Mouse (Mus musculus) CH12.LX (cell line): ENCODE results near the gene Gns. TPM values are rescaled to one million over a fixed set of nuclear protein-coding genes. Genes with fewer than 3 reads are reported as not detected.
A peak's percentile ranks its signal among the peaks of the same experiment; 100 is the strongest.

Experiments used
- DNase-seq: peaks from one replicate; pipeline ENCODE4 v3.0.0-alpha.2; 2013; ENCODE audit errors: extremely low read depth
- H3K27ac ChIP-seq: 2 replicates; pipeline ENCODE4 v1.5.1; 2012; ENCODE audit warnings: low read depth, mild to moderate bottlenecking, control low read depth, moderate library complexity; ENCODE audit not compliant: insufficient read depth
- H3K27me3 ChIP-seq: replicated peaks from 2 replicates; pipeline ENCODE3; 2012; ENCODE audit warnings: inconsistent platforms
- H3K36me3 ChIP-seq, 2 experiments: replicated peaks in 1 of 2; 2 replicates each; pipeline versions ENCODE3 to v1.6.1; 2012; ENCODE audit warnings: inconsistent platforms in 1 of 2, low read length in 1 of 2, mild to moderate bottlenecking in 1 of 2, mixed read lengths in 1 of 2, moderate library complexity in 1 of 2; ENCODE audit not compliant: control insufficient read depth in 1 of 2, insufficient read depth in 1 of 2
- H3K4me1 ChIP-seq, 2 experiments: 2 replicates each; pipeline ENCODE4 v1.6.1; 2012; ENCODE audit warnings: inconsistent platforms in 1 of 2, moderate library complexity in 1 of 2; ENCODE audit not compliant: insufficient read depth in 2 of 2, control insufficient read depth in 1 of 2
- H3K4me2 ChIP-seq: 2 replicates; pipeline ENCODE4 v1.6.1; 2012; ENCODE audit warnings: low read depth, mild to moderate bottlenecking, control low read depth; ENCODE audit not compliant: poor library complexity, insufficient read depth, severe bottlenecking
- H3K4me3 ChIP-seq, 3 experiments: fragments of 150-350 bp in 1 of 3; sonication (generic) in 1 of 3; replicated peaks in 1 of 3; 2 replicates each; pipeline versions ENCODE3 to v1.5.1; 2011 to 2012; ENCODE audit warnings: low read depth in 2 of 3, low read length in 2 of 3, mild to moderate bottlenecking in 2 of 3, moderate library complexity in 2 of 3, control low read depth in 1 of 3, improper control_type of control experiment in 1 of 3, inconsistent platforms in 1 of 3, mixed read lengths in 1 of 3; ENCODE audit not compliant: poor library complexity in 1 of 3
- H3K79me2 ChIP-seq: replicated peaks from 2 replicates; pipeline ENCODE4 v1.6.1; 2012; ENCODE audit warnings: mild to moderate bottlenecking, moderate library complexity; ENCODE audit not compliant: control insufficient read depth, poor library complexity, insufficient read depth, severe bottlenecking; ENCODE audit errors: extremely low read depth
- H3K9ac ChIP-seq: 2 replicates; pipeline ENCODE4 v1.6.1; 2012; ENCODE audit warnings: low read depth, mild to moderate bottlenecking, control low read depth, moderate library complexity; ENCODE audit not compliant: insufficient read depth
- H3K9me3 ChIP-seq: replicated peaks from 2 replicates; pipeline ENCODE3; 2012; ENCODE audit warnings: low read length, inconsistent platforms, mixed read lengths
- BHLHE40 ChIP-seq: IDR thresholded peaks from 2 replicates; pipeline ENCODE4 v1.6.1; 2011; ENCODE audit warnings: mild to moderate bottlenecking, low read depth, low read length, improper control_type of control experiment
- E2F4 ChIP-seq: IDR thresholded peaks from 2 replicates; pipeline ENCODE4 v1.6.1; 2011; ENCODE audit warnings: low read depth, low read length, improper control_type of control experiment; ENCODE audit not compliant: insufficient replicate concordance
- EP300 ChIP-seq: IDR thresholded peaks from 2 replicates; pipeline ENCODE4 v1.6.1; 2011; ENCODE audit warnings: low read length, improper control_type of control experiment
- IRF4 ChIP-seq: IDR thresholded peaks from 2 replicates; pipeline ENCODE4 v1.6.1; 2014; ENCODE audit warnings: low read depth, mild to moderate bottlenecking, inconsistent platforms, low read length, improper control_type of control experiment
- JUND ChIP-seq: conservative IDR thresholded peaks from 2 replicates; pipeline ENCODE4 v1.6.1; 2011; ENCODE audit warnings: low read depth, low read length, improper control_type of control experiment
- MAX ChIP-seq: IDR thresholded peaks from 2 replicates; pipeline ENCODE4 v1.6.1; 2011; ENCODE audit warnings: low read length, improper control_type of control experiment
- MAZ ChIP-seq: IDR thresholded peaks from 2 replicates; pipeline ENCODE4 v1.6.1; 2012; ENCODE audit warnings: low read depth, mild to moderate bottlenecking, inconsistent platforms, low read length, improper control_type of control experiment, moderate library complexity
- MXI1 ChIP-seq: IDR thresholded peaks from 2 replicates; pipeline ENCODE4 v1.6.1; 2011; ENCODE audit warnings: mild to moderate bottlenecking, low read depth, low read length, improper control_type of control experiment
- MYC ChIP-seq: IDR thresholded peaks from 2 replicates; pipeline ENCODE4 v1.6.1; 2011; ENCODE audit warnings: low read depth, mild to moderate bottlenecking, improper control_type of control experiment, low read length
- NRF1 ChIP-seq: IDR thresholded peaks from 2 replicates; pipeline ENCODE4 v1.6.1; 2014; ENCODE audit warnings: low read depth, mild to moderate bottlenecking, inconsistent platforms, low read length, improper control_type of control experiment, moderate library complexity
- TBP ChIP-seq: conservative IDR thresholded peaks from 2 replicates; pipeline ENCODE4 v1.6.1; 2011; ENCODE audit warnings: low read depth, low read length, improper control_type of control experiment
- USF2 ChIP-seq: conservative IDR thresholded peaks from 2 replicates; pipeline ENCODE4 v1.6.1; 2011; ENCODE audit warnings: low read depth, low read length, improper control_type of control experiment
- ZKSCAN1 ChIP-seq: IDR thresholded peaks from 2 replicates; pipeline ENCODE4 v1.6.1; 2012; ENCODE audit warnings: low read depth, inconsistent platforms, low read length, improper control_type of control experiment, borderline replicate concordance
- ZMIZ1 ChIP-seq: IDR thresholded peaks from 2 replicates; pipeline ENCODE4 v1.6.1; 2012; ENCODE audit warnings: low read depth, mild to moderate bottlenecking, inconsistent platforms, low read length, improper control_type of control experiment
- ZNF384 ChIP-seq: IDR thresholded peaks from 2 replicates; pipeline ENCODE4 v1.6.1; 2012; ENCODE audit warnings: low read depth, low read length, improper control_type of control experiment, inconsistent platforms
- dilution Hi-C: fragments of 300-500 bp; cut with MboI; formaldehyde crosslinking; loops from 2 replicates; pipeline ENCODE4 v1.14.3; 2020; ENCODE audit warnings: low sequenced_read_pairs; ENCODE audit not compliant: extremely low pct_unique_long_range_greater_than_20kb, extremely low pct_ligation_motif_present
- in situ Hi-C: fragments of 300-500 bp; cut with MboI; formaldehyde crosslinking; loops from 3 replicates; pipeline ENCODE4 v1.14.3; 2019; ENCODE audit warnings: low sequenced_read_pairs, low pct_ligation_motif_present, low pct_unique_long_range_greater_than_20kb, mixed read lengths
- polyA plus RNA-seq: library from polyadenylated mRNA; unstranded; fragments of >175 nt; gene quantifications from 2 replicates; pipeline ENCODE4 v1.2.1, GENCODE M21; 2012; ENCODE audit warnings: low read depth; ENCODE audit not compliant: insufficient read length
- total RNA-seq, 2 experiments: library from RNA; depleted of rRNA; stranded (reverse); fragments of 300-350 nt in 1 of 2; fragments of >200 nt in 1 of 2; gene quantifications; 2 replicates each; pipeline ENCODE4 v1.2.3; 2012 to 2014

Gene Gns
- total and polyA plus RNA-seq, 3 experiments: 28.7 to 104 (median 58.2) TPM

DNA sequence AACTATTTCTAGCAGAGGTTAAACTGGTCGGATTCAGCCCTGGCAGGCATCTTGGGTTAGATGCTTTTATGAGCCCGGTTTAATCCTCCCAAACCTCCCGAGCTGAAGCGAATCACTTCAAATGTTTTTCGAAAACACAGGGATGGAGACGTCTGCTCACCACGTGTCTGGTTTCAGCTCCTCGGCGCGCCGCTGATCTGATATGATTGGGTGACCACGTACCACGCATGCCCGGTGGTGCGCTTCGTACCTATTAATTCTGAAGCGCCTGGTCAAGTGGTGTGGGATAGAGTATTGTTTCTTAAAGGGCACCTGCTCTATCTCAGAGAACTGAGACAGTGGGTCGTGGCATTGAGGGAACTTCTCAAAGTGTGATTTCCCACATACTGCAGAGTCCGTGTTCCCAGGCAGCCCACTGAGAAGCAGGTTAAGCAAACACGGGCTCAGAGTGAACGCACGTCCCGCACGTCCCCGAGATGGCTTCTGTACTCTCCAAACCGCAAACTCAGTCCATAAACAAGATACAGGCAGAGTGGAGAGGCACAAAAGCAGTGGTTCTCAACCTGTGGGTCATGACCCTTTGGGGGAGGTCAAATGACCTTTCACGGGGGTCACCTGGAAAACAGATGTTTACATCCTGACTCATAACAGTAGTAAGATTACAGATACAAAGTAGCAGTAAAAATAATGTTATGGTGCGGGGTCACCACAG is 70.8 kb downstream of the Gns start:
- peaks cover 0 to 5% of the 10 kb centered on the region in 2 experiments for H3K36me3 ChIP-seq
- peak; percentile 93 for TF ChIP-seq MAX
- TF ChIP-seq MYC: 0 out of 2 replicates have a peak, but pooled peaks have one; percentile 22
- TF ChIP-seq MXI1: peak; percentile 57; the same call in 1 of the 2 replicates
- 0 out of 2 replicates have a peak, but pooled peaks have one; percentile 12 for TF ChIP-seq BHLHE40
- TF ChIP-seq ZMIZ1: no peak
- TF ChIP-seq NRF1: peak; percentile 77
- no peak for TF ChIP-seq ZNF384
- TF ChIP-seq JUND: peak; percentile 68
- TF ChIP-seq IRF4: 0 out of 2 replicates have a peak, but pooled peaks have one; percentile 48
- TF ChIP-seq E2F4: no peak
- 0 out of 2 replicates have a peak, but pooled peaks have one; percentile 26 for TF ChIP-seq EP300
- TF ChIP-seq, all 38 proteins: peak for 8
- Histone ChIP-seq H3K27ac (no peak overlapping the region), H3K9ac (no peak overlapping the region), H3K27me3 (no peaks in the 10 kb centered on the region), H3K9me3 (no peaks in the 10 kb centered on the region), H3K4me2 (peak overlapping the region; percentile 6; the same call in 1 of the 2 replicates), H3K4me3 (no peak overlapping the region), H3K4me1 (peaks cover 12% of the 10 kb centered on the region in 2 experiments), H3K79me2 (no peaks in the 10 kb centered on the region)
- dilution Hi-C loops (no loop called here), in situ Hi-C loops (no loop called here)
- no peak for DNase-seq

DNA sequence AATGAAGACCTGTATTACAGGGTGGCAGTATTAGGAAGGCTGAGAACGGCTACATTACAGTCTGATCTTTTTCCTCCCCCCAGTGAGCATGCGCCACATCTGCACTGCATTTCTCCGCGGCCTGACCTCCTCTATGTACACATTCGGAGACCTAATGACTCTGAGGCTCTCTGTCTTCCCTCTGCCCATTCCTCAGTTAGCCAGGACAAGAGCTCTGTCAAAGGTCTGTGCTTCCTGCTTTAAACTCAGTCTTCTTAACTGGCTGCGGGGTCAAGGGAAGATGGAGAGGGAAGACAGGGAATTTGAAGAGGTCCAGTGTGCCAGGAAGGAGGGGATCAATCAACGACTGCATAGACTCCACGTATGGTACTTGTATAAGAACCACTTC is 71.4 kb downstream of the Gns start:
- H3K9me3 ChIP-seq: no peaks in the 10 kb centered on the region
- H3K4me1 ChIP-seq: peaks cover 12% of the 10 kb centered on the region in 2 experiments
- H3K27ac ChIP-seq: no peak overlapping the region
- H3K27me3 ChIP-seq: no peaks in the 10 kb centered on the region
- H3K36me3 ChIP-seq: peaks cover 0 to 5% of the 10 kb centered on the region in 2 experiments
- no peak overlapping the region for H3K9ac ChIP-seq
- H3K4me3 ChIP-seq: no peak overlapping the region
- H3K79me2 ChIP-seq: no peaks in the 10 kb centered on the region
- DNase-seq: no peak
- dilution Hi-C loops (no loop called here), in situ Hi-C loops (no loop called here)
- no peak overlapping the region for H3K4me2 ChIP-seq
- TF ChIP-seq NRF1 (peak; percentile 73), MYC (no peak), TBP (no peak), ZKSCAN1 (no peak), USF2 (no peak), MAZ (no peak)
- TF ChIP-seq, all 38 proteins: peak for 1
